Mouse (Mus musculus) right cerebral cortex, postnatal 10 days (tissue): ENCODE data around the gene Mier2.
A peak's percentile ranks its signal among the peaks of the same experiment; 100 is the strongest.

ENCODE experiments used
- DNase-seq, 2 experiments: peaks; one replicate each; pipeline ENCODE4 v3.0.0; 2021; ENCODE audit warnings: low spot score in 2 of 2

The Mier2 gene

GRCm38 (mm10) chr10:79554330-79555237, at the start of gene Mier2:
Mier2 (minus strand) TSS chr10:79555199.
- peak; percentile 91 for DNase-seq

- DNase-seq, result no peak
Observed at GRCm38 (mm10) chr10:79597936-79598230, 42.9 kb upstream of the Mier2 start.

- DNase-seq, result peak; percentile 89 to 90
Observed at GRCm38 (mm10) chr10:79597051-79597935, 42.3 kb upstream of the Mier2 start.

GRCm38 (mm10) chr10:79595590-79595929, 40.6 kb upstream of the Mier2 start:
- no peak for DNase-seq

- peak; percentile 79 to 80 for DNase-seq
Observed at GRCm38 (mm10) chr10:79594872-79595589, 40.0 kb upstream of the Mier2 start.

- no peak for DNase-seq
Observed at GRCm38 (mm10) chr10:79594111-79594510, 39.1 kb upstream of the Mier2 start.

GRCm38 (mm10) chr10:79590702-79591101, 35.7 kb upstream of the Mier2 start:
- DNase-seq, result no peak

- DNase-seq, result peak in 1 of 2 experiments; percentile 12
Observed at GRCm38 (mm10) chr10:79587752-79588126, 32.7 kb upstream of the Mier2 start.

- peak; percentile 12 to 13 for DNase-seq
Observed at GRCm38 (mm10) chr10:79587061-79587751, 32.2 kb upstream of the Mier2 start, which contains the start of gene Theg. Theg (minus strand) TSS chr10:79587331.

- peak in 1 of 2 experiments; percentile 10 for DNase-seq
Observed at GRCm38 (mm10) chr10:79586243-79586642, 31.2 kb upstream of the Mier2 start.

GRCm38 (mm10) chr10:79585723-79586122, 30.7 kb upstream of the Mier2 start:
- DNase-seq, result no peak

- no peak for DNase-seq
Observed at GRCm38 (mm10) chr10:79585136-79585535, 30.1 kb upstream of the Mier2 start.

GRCm38 (mm10) chr10:79584426-79584825, 29.4 kb upstream of the Mier2 start:
- DNase-seq, result peak in 1 of 2 experiments; percentile 15

- no peak for DNase-seq
Observed at GRCm38 (mm10) chr10:79584021-79584420, 29.0 kb upstream of the Mier2 start.

GRCm38 (mm10) chr10:79581501-79581900, 26.5 kb upstream of the Mier2 start:
- DNase-seq, result peak in 1 of 2 experiments; percentile 17

- peak; percentile 59 to 72 for DNase-seq
Observed at GRCm38 (mm10) chr10:79580811-79581210, 25.8 kb upstream of the Mier2 start.

- peak in 1 of 2 experiments; percentile 12 for DNase-seq
Observed at GRCm38 (mm10) chr10:79580356-79580755, 25.4 kb upstream of the Mier2 start.

- DNase-seq, result peak in 1 of 2 experiments; percentile 19
Observed at GRCm38 (mm10) chr10:79579781-79580180, 24.8 kb upstream of the Mier2 start.

GRCm38 (mm10) chr10:79578891-79579290, 23.9 kb upstream of the Mier2 start:
- DNase-seq, result peak in 1 of 2 experiments; percentile 13

GRCm38 (mm10) chr10:79578276-79578675, 23.3 kb upstream of the Mier2 start:
- DNase-seq, result peak in 1 of 2 experiments; percentile 12

- DNase-seq, result peak in 1 of 2 experiments; percentile 7
Observed at GRCm38 (mm10) chr10:79577376-79577775, 22.4 kb upstream of the Mier2 start.
